In genomic region chr1:129272982-129273937, GRCm38 (mm10) we compare ENCODE assay signal across 8 mouse cellular contexts. TPM values are rescaled to one million over a fixed set of nuclear protein-coding genes. Genes with fewer than 3 reads are reported as not detected.
DNase-seq lines count a peak whose midpoint lies in the region; ATAC-seq lines count a peak whose summit lies in the region.

Gene Thsd7b, plus strand, starts transcription at chr1:129273302.

- ATAC-seq in embryonic facial prominence, embryonic 14.5 days (ENCODE audit: low read depth): peak; percentile 89
- ATAC-seq in hindbrain, embryonic 14.5 days (ENCODE audit: low FRiP score): peak; percentile 88
- peak; percentile 64; the same call in 1 of the 2 replicates for ATAC-seq in limb, embryonic 13.5 days (ENCODE audit: low FRiP score, low read depth)

- peak; percentile 21 for DNase-seq in urinary bladder, adult 2 months (ENCODE audit: low spot score)
- no peak for DNase-seq in urinary bladder, postnatal 14 days (ENCODE audit: low spot score)
- DNase-seq in embryonic facial prominence, embryonic 14.5 days (ENCODE audit: low spot score): peak; percentile 46
- peak; percentile 52 for DNase-seq in hindbrain, embryonic 14.5 days (ENCODE audit: low spot score)
- peak; percentile 44 to 48 for DNase-seq in right cerebral cortex, adult 2 months (ENCODE audit: low spot score in 2 of 2)
- DNase-seq in adrenal gland, postnatal 36 days: no peak
- no peak for DNase-seq in gastrocnemius, postnatal 14 days

- 0 out of 2 replicates have a peak, but pooled peaks cover 3% of the 10 kb centered on the region for H3K4me1 ChIP-seq in embryonic facial prominence, embryonic 14.5 days (ENCODE audit: control insufficient read depth, insufficient read depth, low read length)
- H3K4me1 ChIP-seq in hindbrain, embryonic 14.5 days (replicated peaks; ENCODE audit: control insufficient read depth, insufficient read depth, low read length): peaks cover 14% of the 10 kb centered on the region
- H3K4me1 ChIP-seq in limb, embryonic 13.5 days: peaks cover 8% of the 10 kb centered on the region

- H3K4me2 ChIP-seq in embryonic facial prominence, embryonic 14.5 days (ENCODE audit: low read depth, low read length): peak within 1 kb of the TSS; percentile 87
- H3K4me2 ChIP-seq in hindbrain, embryonic 14.5 days (replicated peaks): peak within 1 kb of the TSS; percentile 91
- H3K4me2 ChIP-seq in limb, embryonic 13.5 days (replicated peaks): peak within 1 kb of the TSS; percentile 89

- WGBS in embryonic facial prominence, embryonic 14.5 days: 1% methylated on average over 25 of the region's 45 CpGs
- under 1% methylated on average over 40 of the region's 45 CpGs for WGBS in hindbrain, embryonic 14.5 days
- 2% methylated on average over 45 of the region's 45 CpGs for WGBS in limb, embryonic 13.5 days

- peak within 1 kb of the TSS; percentile 8; the same call in 1 of the 2 replicates for H3K27ac ChIP-seq in embryonic facial prominence, embryonic 14.5 days (replicated peaks; ENCODE audit: low read depth, low read length)
- 0 out of 2 replicates have a peak within 1 kb of the TSS, but pooled peaks have one; percentile 10 for H3K27ac ChIP-seq in hindbrain, embryonic 14.5 days
- H3K27ac ChIP-seq in limb, embryonic 13.5 days: no peak within 1 kb of the TSS

- peaks cover 30% of the 10 kb centered on the region for H3K27me3 ChIP-seq in embryonic facial prominence, embryonic 14.5 days (replicated peaks; ENCODE audit: control insufficient read depth, insufficient read depth, low read length)
- H3K27me3 ChIP-seq in hindbrain, embryonic 14.5 days (ENCODE audit: control insufficient read depth, insufficient read depth, low read length): no peaks in the 10 kb centered on the region
- H3K27me3 ChIP-seq in limb, embryonic 13.5 days: peaks cover 57% of the 10 kb centered on the region

- intact Hi-C loops in gastrocnemius, postnatal 14 days (cut with DNase I; ENCODE audit: low total_unique reads): no loop called here

- H3K36me3 ChIP-seq in embryonic facial prominence, embryonic 14.5 days (ENCODE audit: control insufficient read depth, insufficient read depth, low read length): no peaks in the 10 kb centered on the region
- no peaks in the 10 kb centered on the region for H3K36me3 ChIP-seq in hindbrain, embryonic 14.5 days (replicated peaks; ENCODE audit: control insufficient read depth, insufficient read depth)
- H3K36me3 ChIP-seq in limb, embryonic 13.5 days: no peaks in the 10 kb centered on the region

- H3K4me3 ChIP-seq in embryonic facial prominence, embryonic 14.5 days (ENCODE audit: low read depth, low read length): peak within 1 kb of the TSS; percentile 55
- H3K4me3 ChIP-seq in hindbrain, embryonic 14.5 days (replicated peaks; ENCODE audit: low read length): peak within 1 kb of the TSS; percentile 48
- H3K4me3 ChIP-seq in limb, embryonic 13.5 days: peak within 1 kb of the TSS; percentile 49

- H3K9me3 ChIP-seq in embryonic facial prominence, embryonic 14.5 days (ENCODE audit: control insufficient read depth, low read length): no peaks in the 10 kb centered on the region
- no peaks in the 10 kb centered on the region for H3K9me3 ChIP-seq in hindbrain, embryonic 14.5 days (ENCODE audit: control insufficient read depth, low read length)
- H3K9me3 ChIP-seq in limb, embryonic 13.5 days: no peaks in the 10 kb centered on the region

- H3K9ac ChIP-seq in embryonic facial prominence, embryonic 14.5 days (ENCODE audit: low read depth, low read length): peak within 1 kb of the TSS; percentile 62
- H3K9ac ChIP-seq in hindbrain, embryonic 14.5 days: peak within 1 kb of the TSS; percentile 58
- H3K9ac ChIP-seq in limb, embryonic 13.5 days: peak within 1 kb of the TSS; percentile 54

RNA-seq across cellular contexts. Expression of gene Thsd7b, which starts in this region (rescaled TPM):
- polyA plus RNA-seq in urinary bladder, adult 2 months (2012; rRNA removed): 0.19 and 0.24 TPM in 2 replicates
- polyA plus RNA-seq in embryonic facial prominence, embryonic 14.5 days (2014; fragmentation: Nextera tagmentation; extraction: Ambion mirVana): 6.7 and 8.4 TPM in 2 replicates
- polyA plus RNA-seq in hindbrain, embryonic 14.5 days (2014; fragmentation: Nextera tagmentation; extraction: Ambion mirVana): 12.5 TPM in 2 replicates
- 3.0 and 4.0 TPM in 2 replicates for polyA plus RNA-seq in limb, embryonic 13.5 days (2015; fragmentation: Nextera tagmentation; extraction: Ambion mirVana)
- total RNA-seq in adrenal gland, postnatal 36 days (2021): under 1 TPM; 0.26 to 0.53 TPM
- total RNA-seq in gastrocnemius, postnatal 14 days (2021): 1 to 10 TPM; 1.2 to 1.3 TPM

Comparison
In these comparisons a context has a peak if more than half of its experiments do, and no peak if none do; other contexts are left out.
1. Peak in DNase-seq in urinary bladder, adult 2 months; RNA of the gene not detected or under 1 TPM.
2. DNase-seq: peak in embryonic facial prominence, embryonic 14.5 days (single experiment), hindbrain, embryonic 14.5 days (single experiment) and right cerebral cortex, adult 2 months (2 of 2); none in urinary bladder, postnatal 14 days (single experiment), adrenal gland, postnatal 36 days (0 of 2) and gastrocnemius, postnatal 14 days (single experiment).
3. Peak in every context shown above with its lines, with median percentiles within 50 percentile points of each other: ATAC-seq, H3K4me2 ChIP-seq, H3K4me3 ChIP-seq and H3K9ac ChIP-seq.